Mouse (Mus musculus): ENCODE results near the gene Spag6l. TPM values are rescaled to one million over a fixed set of nuclear protein-coding genes. Genes with fewer than 3 reads are reported as not detected.

Spag6l gene
- total RNA-seq, 1 experiment from 2014 or later: 6.2 TPM

- ATAC-seq (replicated peaks in 1 of 2; ENCODE audit: insufficient read depth in 1 of 2, low FRiP score in 2 of 2, low TSS enrichment in 1 of 2, low read depth in 1 of 2, poor library complexity in 2 of 2, severe bottlenecking in 2 of 2): no peak
These were observed 22.9 kb downstream of the Spag6l start for GRCm38 (mm10) chr16:16806325-16806724.

Other genes starting within 250 kb of the Spag6l start
- gene Fgd4, start 228.9 kb downstream of the Spag6l start, total RNA-seq (2017): 39.8 and 42.9 TPM in 2 replicates
- gene Olfr19, start 153.1 kb downstream of the Spag6l start, total RNA-seq (2017): not detected in 2 replicates
- not detected in 2 replicates for gene Igll1, start 34.5 kb upstream of the Spag6l start, total RNA-seq (2017)
- gene Top3b, start 41.3 kb upstream of the Spag6l start, total RNA-seq (2017): 76.3 and 81.4 TPM in 2 replicates
- 0.99 TPM in 1 of 2 replicates, not detected in the other for gene Vpreb1, start 41.4 kb upstream of the Spag6l start, total RNA-seq (2017)
- gene Ppm1f, start 67.0 kb upstream of the Spag6l start, total RNA-seq (2017): 24.6 and 28.1 TPM in 2 replicates
- gene Mapk1, start 153.9 kb upstream of the Spag6l start, total RNA-seq (2017): 119 and 156 TPM in 2 replicates
- gene Ypel1, start 240.2 kb upstream of the Spag6l start, total RNA-seq (2017): 13.5 and 14.4 TPM in 2 replicates

All from hematopoietic stem cell, adult 5-6 weeks (primary cell).